11 mouse cellular contexts compared by ENCODE assay signal in the genomic region with DNA sequence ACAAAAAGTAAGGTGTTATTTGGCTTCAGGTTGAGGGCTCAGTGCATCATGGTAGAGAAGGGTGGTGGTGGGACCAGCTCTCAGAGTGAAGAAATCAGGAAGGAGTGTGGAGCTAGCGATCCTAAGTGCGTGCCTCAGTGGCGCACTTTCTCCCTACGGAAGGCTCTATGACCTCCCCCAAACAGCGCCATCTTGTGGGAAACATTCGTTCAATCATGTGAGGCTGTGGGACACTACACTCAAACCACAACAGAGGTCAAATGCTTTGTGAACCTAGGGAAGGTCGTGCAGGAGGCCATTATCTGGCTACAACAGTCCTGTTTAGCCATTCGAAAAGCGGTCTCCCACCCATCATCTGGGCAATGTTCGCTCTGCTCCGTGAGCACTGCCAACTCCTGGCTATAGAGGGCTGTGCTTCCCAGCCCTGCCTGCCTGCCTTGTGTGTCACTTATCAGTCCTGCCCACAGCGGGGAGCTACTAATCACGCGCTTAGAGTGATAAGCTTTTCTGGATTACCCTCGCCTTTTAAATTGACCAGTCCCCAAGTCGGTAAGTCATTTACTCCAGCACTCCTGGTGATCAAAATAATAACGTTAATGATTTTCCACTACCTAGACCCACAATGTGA.
DNase-seq lines count a peak whose midpoint lies in the region; ATAC-seq and TF ChIP-seq lines count a peak whose summit lies in the region.
"Had no signal": no experiment of that assay in that cellular context is flagged by ENCODE, and none has a peak within 500 bp of the region (broad histone marks: within the 10 kb centered on the region; RNA-seq: fewer than 3 reads in every experiment).

No protein-coding gene starts in this region.

- peak overlapping the region; percentile 44 for H3K4me2 ChIP-seq in heart, embryonic 11.5 days
- no peak overlapping the region for H3K4me2 ChIP-seq in lung, embryonic 14.5 days
- no peak overlapping the region for H3K4me2 ChIP-seq in liver, embryonic 12.5 days

- H3K27me3 ChIP-seq in heart, embryonic 11.5 days (ENCODE audit: control insufficient read depth, insufficient read depth, low read length), result no peaks in the 10 kb centered on the region
- no peaks in the 10 kb centered on the region for H3K27me3 ChIP-seq in lung, embryonic 14.5 days (ENCODE audit: insufficient read depth, low read length)
- H3K27me3 ChIP-seq in liver, embryonic 12.5 days (replicated peaks), result no peaks in the 10 kb centered on the region

- no peaks in the 10 kb centered on the region for H3K4me1 ChIP-seq in heart, embryonic 11.5 days (ENCODE audit: control insufficient read depth, insufficient read depth, low read length)
- no peaks in the 10 kb centered on the region for H3K4me1 ChIP-seq in lung, embryonic 14.5 days (ENCODE audit: insufficient read depth)
- no peaks in the 10 kb centered on the region for H3K4me1 ChIP-seq in lung, adult 2 months (ENCODE audit: control insufficient read depth, insufficient read depth, low read length)
- H3K4me1 ChIP-seq in olfactory bulb, adult 2 months (ENCODE audit: control insufficient read depth, insufficient read depth, low read length), result peaks cover 6% of the 10 kb centered on the region
- H3K4me1 ChIP-seq in liver, embryonic 12.5 days, result no peaks in the 10 kb centered on the region

- TF ChIP-seq POLR2A in lung, adult 2 months (IDR thresholded peaks at IDR 0.05; ENCODE audit: borderline replicate concordance, extremely low read depth, low read depth, low read length), result no peak
- TF ChIP-seq POLR2A in olfactory bulb, adult 2 months (IDR thresholded peaks at IDR 0.05; ENCODE audit: insufficient read depth, low read depth, low read length), result no peak

- DNase-seq in heart, postnatal 10 days, result no peak
- DNase-seq in lung, embryonic 14.5 days, result no peak
- no peak for DNase-seq in lung, adult 2 months
- peak; percentile 20 for DNase-seq in kidney, adult 18-20 months
- DNase-seq in frontal cortex, adult 2 months (ENCODE audit: extremely low spot score in 1 of 2, low spot score in 1 of 2), result no peak
- DNase-seq: lung, adult 18-20 months; right cerebral cortex, adult 18-20 months had no signal

- 15% methylated on average over 17 of the region's 17 CpGs for WGBS in heart, embryonic 11.5 days (ENCODE audit: insufficient replicate concordance)
- 31% methylated on average over 17 of the region's 17 CpGs for WGBS in lung, embryonic 14.5 days
- whole genome bisulfite sequencing in lung, adult 2 months, result 27% methylated on average over 17 of the region's 17 CpGs
- 27% methylated on average over 17 of the region's 17 CpGs for WGBS in olfactory bulb, adult 2 months
- 13% methylated on average over 17 of the region's 17 CpGs for WGBS in liver, embryonic 12.5 days (ENCODE audit: insufficient replicate concordance)

- no peaks in the 10 kb centered on the region for H3K36me3 ChIP-seq in heart, embryonic 11.5 days (ENCODE audit: control insufficient read depth, insufficient read depth, low read length)
- no peaks in the 10 kb centered on the region for H3K36me3 ChIP-seq in lung, embryonic 14.5 days (ENCODE audit: insufficient read depth)
- no peaks in the 10 kb centered on the region for H3K36me3 ChIP-seq in liver, embryonic 12.5 days

- no peak for ATAC-seq in heart, embryonic 11.5 days (replicated peaks; ENCODE audit: insufficient number of reproducible peaks, low FRiP score, low TSS enrichment)
- ATAC-seq in lung, embryonic 14.5 days (ENCODE audit: insufficient read depth), result no peak
- ATAC-seq in liver, embryonic 12.5 days, result no peak
- ATAC-seq: activated CD4-positive, CD25-positive, alpha-beta regulatory T cell, adult 4 months had no signal

- no peaks in the 10 kb centered on the region for H3K9me3 ChIP-seq in heart, embryonic 11.5 days (replicated peaks; ENCODE audit: control insufficient read depth, low read length)
- H3K9me3 ChIP-seq in lung, embryonic 14.5 days (ENCODE audit: low read depth, low read length), result no peaks in the 10 kb centered on the region
- H3K9me3 ChIP-seq in liver, embryonic 12.5 days (replicated peaks), result no peaks in the 10 kb centered on the region

- 0 out of 2 replicates have a peak, but pooled peaks have one; percentile 8 for TF ChIP-seq CTCF in lung, embryonic 14.5 days (IDR thresholded peaks at IDR 0.05; ENCODE audit: low read depth)
- TF ChIP-seq CTCF in lung, adult 2 months (IDR thresholded peaks at IDR 0.05; ENCODE audit: insufficient read depth, low read length), result no peak
- TF ChIP-seq CTCF in olfactory bulb, adult 2 months (IDR thresholded peaks at IDR 0.05; ENCODE audit: insufficient read depth, low read depth, low read length), result no peak

- H3K4me3 ChIP-seq in heart, embryonic 11.5 days (ENCODE audit: low read depth, low read length), result no peak overlapping the region
- H3K4me3 ChIP-seq in lung, embryonic 14.5 days (ENCODE audit: low read depth, low read length), result no peak overlapping the region
- H3K4me3 ChIP-seq in lung, adult 2 months (replicated peaks; ENCODE audit: extremely low read depth, low read depth, low read length), result no peak overlapping the region
- H3K4me3 ChIP-seq in olfactory bulb, adult 2 months (ENCODE audit: insufficient read depth, low read depth, low read length), result no peak overlapping the region
- H3K4me3 ChIP-seq in liver, embryonic 12.5 days, result no peak overlapping the region

- no peak overlapping the region for H3K9ac ChIP-seq in heart, embryonic 11.5 days (ENCODE audit: low read depth, low read length)
- H3K9ac ChIP-seq in lung, embryonic 14.5 days, result no peak overlapping the region
- H3K9ac ChIP-seq in liver, embryonic 12.5 days, result no peak overlapping the region

- intact Hi-C loops in heart, postnatal 10 days (cut with DNase I), result no loop called here

- no peak overlapping the region for H3K27ac ChIP-seq in heart, embryonic 11.5 days (ENCODE audit: low read depth, low read length)
- no peak overlapping the region for H3K27ac ChIP-seq in lung, embryonic 14.5 days (ENCODE audit: low read depth)
- peak overlapping the region; percentile 71 for H3K27ac ChIP-seq in olfactory bulb, adult 2 months (ENCODE audit: insufficient read depth, low read depth, low read length)
- no peak overlapping the region for H3K27ac ChIP-seq in liver, embryonic 12.5 days
